Mouse (Mus musculus) heart, adult 10 weeks (tissue): ENCODE data around the gene Sez6. TPM values are rescaled to one million over a fixed set of nuclear protein-coding genes. Genes with fewer than 3 reads are reported as not detected.

Experiments
- polyA plus RNA-seq: library from polyadenylated mRNA; stranded (reverse); fragments of 350-450 nt; fragmentation: Illumina TruSeq; extraction: RNeasy Lipid Tissue Mini Kit (QIAGEN cat#74804); gene quantifications from one replicate; pipeline ENCODE4 v1.2.3, GENCODE M21; 2014; ENCODE audit warnings: low read depth, low replicate concordance

Gene Sez6
- 0.42 TPM for polyA plus RNA-seq

GRCm38 (mm10) chr11:77930751-77931540, at the start of gene Sez6:
Sez6 (plus strand) TSS chr11:77930800.

GRCm38 (mm10) chr11:77893787-77894718, 36.5 kb upstream of the Sez6 start, which contains the start of gene Pipox:
Pipox (minus strand) TSS chr11:77894096.

GRCm38 (mm10) chr11:77982441-77982905, 51.9 kb downstream of the Sez6 start, which contains the start of gene Phf12:
Phf12 (plus strand) TSS chr11:77982754.

Other genes starting within 250 kb of the Sez6 start
- gene Nufip2, start 244.6 kb upstream of the Sez6 start, polyA plus RNA-seq: 25.4 TPM
- not detected for gene Cryba1, start 205.5 kb upstream of the Sez6 start, polyA plus RNA-seq
- 183 TPM for gene Myo18a, start 167.6 kb upstream of the Sez6 start, polyA plus RNA-seq
- gene Gm10277, start 143.1 kb upstream of the Sez6 start, polyA plus RNA-seq: not detected
- gene Pipox, start 36.7 kb upstream of the Sez6 start, polyA plus RNA-seq: 0.92 TPM
- gene Phf12, start 52.0 kb downstream of the Sez6 start, polyA plus RNA-seq: 25.0 TPM
- 3.2 TPM for gene Dhrs13, start 101.5 kb downstream of the Sez6 start, polyA plus RNA-seq
- gene Flot2, start 107.1 kb downstream of the Sez6 start, polyA plus RNA-seq: 57.8 TPM
- gene Eral1, start 149.6 kb downstream of the Sez6 start, polyA plus RNA-seq: 23.7 TPM
- 10.5 TPM for gene Fam222b, start 163.9 kb downstream of the Sez6 start, polyA plus RNA-seq
- gene Traf4, start 234.8 kb downstream of the Sez6 start, polyA plus RNA-seq: 5.6 TPM
- gene Nek8, start 245.9 kb downstream of the Sez6 start, polyA plus RNA-seq: 4.2 TPM
- gene Tlcd1, start 245.9 kb downstream of the Sez6 start, polyA plus RNA-seq: 12.8 TPM